Mouse (Mus musculus) liver, adult 10 weeks (tissue): ENCODE measurements around the gene Alox5ap. TPM values are rescaled to one million over a fixed set of nuclear protein-coding genes. Genes with fewer than 3 reads are reported as not detected.

Experiments used
- polyA plus RNA-seq: library from polyadenylated mRNA; stranded (reverse); fragments of 350-450 nt; fragmentation: Illumina TruSeq; extraction: RNeasy Lipid Tissue Mini Kit (QIAGEN cat#74804); gene quantifications from one replicate; pipeline ENCODE4 v1.2.3, GENCODE M21; 2014; ENCODE audit warnings: low read depth, low replicate concordance

The Alox5ap gene
- polyA plus RNA-seq: 0.64 TPM

DNA sequence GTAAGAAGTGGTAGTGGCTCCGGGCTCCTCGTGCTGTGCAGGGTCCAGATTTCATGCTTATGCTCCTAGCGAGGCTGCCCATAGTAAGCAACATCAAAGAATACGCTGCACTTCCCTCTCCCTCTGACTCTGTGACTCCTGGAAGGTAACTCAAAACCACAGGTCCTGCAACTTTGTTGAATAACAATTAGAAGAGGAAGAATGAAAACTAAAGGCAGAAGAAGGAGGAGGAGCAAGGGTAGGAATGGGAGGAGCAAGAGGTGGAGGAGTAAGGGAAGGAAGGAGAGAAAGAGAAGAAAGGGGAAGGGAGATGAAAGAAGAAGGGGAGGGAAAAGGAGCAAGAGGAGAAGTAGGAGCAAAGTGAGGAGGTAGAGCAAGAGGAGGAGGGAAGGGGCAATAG, at the start of gene Alox5ap:
Gene Alox5ap (plus strand): TSS at position 363 of the 400 bp plus-strand sequence.

Other genes with a start within 250 kb of the Alox5ap start
- 12.3 TPM for gene Uspl1, start 80.4 kb upstream of the Alox5ap start, polyA plus RNA-seq
- gene Hmgb1, start 80.3 kb upstream of the Alox5ap start, polyA plus RNA-seq: 300 TPM
- 0.82 TPM for gene Medag, start 147.0 kb downstream of the Alox5ap start, polyA plus RNA-seq
- gene Tex26, start 174.9 kb downstream of the Alox5ap start, polyA plus RNA-seq: not detected